ENCODE assay signal across 11 mouse cellular contexts in genomic region chr2:21269989-21270846, GRCm38 (mm10).
DNase-seq lines count a peak whose midpoint lies in the region; ATAC-seq and TF ChIP-seq lines count a peak whose summit lies in the region.
"Had no signal": no experiment of that assay in that cellular context is flagged by ENCODE, and none has a peak within 500 bp of the region (broad histone marks: within the 10 kb centered on the region; RNA-seq: fewer than 3 reads in every experiment).

No protein-coding gene starts in this region.

- intact Hi-C loops in gastrocnemius, postnatal 36 days (cut with DNase I) = no loop called here

- no peaks in the 10 kb centered on the region for H3K9me3 ChIP-seq in kidney, embryonic 16.5 days (ENCODE audit: low read length)
- H3K9me3 ChIP-seq: G1E had no signal

- no peaks in the 10 kb centered on the region for H3K27me3 ChIP-seq in kidney, adult 2 months (replicated peaks; ENCODE audit: control insufficient read depth, insufficient read depth, low read length)
- no peaks in the 10 kb centered on the region for H3K27me3 ChIP-seq in kidney, embryonic 16.5 days (ENCODE audit: insufficient read depth, low read length)

- H3K36me3 ChIP-seq in kidney, adult 2 months (ENCODE audit: control insufficient read depth, insufficient read depth, low read length) = no peaks in the 10 kb centered on the region
- no peaks in the 10 kb centered on the region for H3K36me3 ChIP-seq in kidney, embryonic 16.5 days (ENCODE audit: insufficient read depth, low read length)
- H3K36me3 ChIP-seq: G1E had no signal

- TF ChIP-seq POLR2A in kidney, adult 2 months (IDR thresholded peaks at IDR 0.05; ENCODE audit: low read depth, low read length) = no peak

- 53% methylated on average over 12 of the region's 12 CpGs for WGBS in kidney, adult 2 months
- WGBS in kidney, embryonic 16.5 days = 69% methylated on average over 12 of the region's 12 CpGs

- H3K4me1 ChIP-seq in kidney, adult 2 months (ENCODE audit: control insufficient read depth, insufficient read depth, low read length) = no peaks in the 10 kb centered on the region
- H3K4me1 ChIP-seq in kidney, embryonic 16.5 days (ENCODE audit: insufficient read depth, low read length) = no peaks in the 10 kb centered on the region

- H3K27ac ChIP-seq in kidney, adult 2 months (ENCODE audit: insufficient read depth, low read depth, low read length) = no peak overlapping the region
- H3K27ac ChIP-seq in kidney, embryonic 16.5 days (ENCODE audit: low read length) = no peak overlapping the region

- H3K4me3 ChIP-seq in kidney, adult 2 months (ENCODE audit: insufficient read depth, low read depth, low read length) = no peak overlapping the region
- no peak overlapping the region for H3K4me3 ChIP-seq in kidney, embryonic 16.5 days (ENCODE audit: low read length)
- H3K4me3 ChIP-seq: megakaryocyte, embryonic 14.5 days had no signal

- no peak for ATAC-seq in kidney, embryonic 16.5 days (ENCODE audit: low FRiP score, low TSS enrichment)
- peak; percentile 69 for ATAC-seq in hematopoietic stem cell, adult 5-6 weeks (replicated peaks in 1 of 2; ENCODE audit: insufficient read depth in 1 of 2, low FRiP score in 2 of 2, low TSS enrichment in 1 of 2, low read depth in 1 of 2, poor library complexity in 2 of 2, severe bottlenecking in 2 of 2)

- H3K4me2 ChIP-seq in kidney, embryonic 16.5 days (replicated peaks; ENCODE audit: low read depth, low read length) = no peak overlapping the region

- no peak overlapping the region for H3K9ac ChIP-seq in kidney, embryonic 16.5 days (replicated peaks; ENCODE audit: low read length)

- no peak for TF ChIP-seq CTCF in kidney, adult 2 months (conservative IDR thresholded peaks at IDR 0.05; ENCODE audit: insufficient read depth, insufficient read length, low read depth, low read length)

- peak; percentile 59 for DNase-seq in kidney, adult 2 months
- peak; percentile 36 to 45 for DNase-seq in cerebellum, postnatal 25 days
- peak; percentile 9 to 36 for DNase-seq in lung, postnatal 4 days
- DNase-seq in gastrocnemius, postnatal 36 days = no peak
- no peak for DNase-seq in urinary bladder, postnatal 4 days (ENCODE audit: low spot score in 2 of 2)
- no peak for DNase-seq in embryo, embryonic 9.5 days (ENCODE audit: extremely low spot score)
- DNase-seq: thymus, postnatal 4 days had no signal

Comparison
In these comparisons a context has a peak if more than half of its experiments do, and no peak if none do; other contexts are left out.
1. DNase-seq: peak in kidney, adult 2 months (single experiment), cerebellum, postnatal 25 days (2 of 2) and lung, postnatal 4 days (2 of 2); none in gastrocnemius, postnatal 36 days (0 of 2), urinary bladder, postnatal 4 days (0 of 2) and embryo, embryonic 9.5 days (single experiment).